Mouse (Mus musculus): Measurements from ENCODE around the gene Scn8a. TPM values are rescaled to one million over a fixed set of nuclear protein-coding genes. Genes with fewer than 3 reads are reported as not detected.

Gene Scn8a
- polyA plus RNA-seq, 1 experiment from 2014 or later: 12.7 TPM

DNA sequence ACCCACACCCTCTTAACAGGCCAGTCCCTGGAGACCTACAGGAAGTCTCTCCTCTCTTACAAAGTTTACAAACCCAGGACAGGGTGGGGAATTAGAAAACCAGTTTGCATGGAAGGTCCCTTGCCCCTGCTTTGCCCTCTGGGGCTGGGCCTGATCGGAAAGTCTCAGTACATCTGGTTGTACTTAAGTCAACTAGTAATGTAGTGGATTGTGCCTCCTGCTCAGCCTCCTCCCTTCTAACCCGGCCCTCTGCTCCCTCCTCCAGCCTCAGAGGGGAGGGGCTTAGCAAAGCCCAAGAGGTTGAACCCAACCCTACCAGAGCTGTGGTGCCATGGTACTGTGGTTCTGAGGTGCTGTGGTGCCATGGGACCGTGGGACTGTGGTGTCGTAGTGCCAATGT lies 212.6 kb downstream of the Scn8a start:
- no peak overlapping the region for H3K9ac ChIP-seq (ENCODE audit: low read length)
- no peaks in the 10 kb centered on the region for H3K9me3 ChIP-seq (ENCODE audit: control insufficient read depth, low read length)
- no peaks in the 10 kb centered on the region for H3K36me3 ChIP-seq (ENCODE audit: control insufficient read depth, insufficient read depth, low read length)
- no peak for ATAC-seq (ENCODE audit: insufficient read depth, low FRiP score, low TSS enrichment)
- peaks cover 23% of the 10 kb centered on the region for H3K4me1 ChIP-seq (ENCODE audit: control insufficient read depth, insufficient read depth, low read length)
- 43% methylated on average over 4 of the region's 4 CpGs for WGBS
- DNase-seq (ENCODE audit: low spot score): no peak
- no peak overlapping the region for H3K4me3 ChIP-seq (ENCODE audit: low read depth, low read length)
- H3K27ac ChIP-seq (ENCODE audit: low read depth, low read length): no peak overlapping the region
- no peaks in the 10 kb centered on the region for H3K27me3 ChIP-seq (ENCODE audit: control insufficient read depth, insufficient read depth, low read length)
- H3K4me2 ChIP-seq (ENCODE audit: low read depth): no peak overlapping the region

DNA sequence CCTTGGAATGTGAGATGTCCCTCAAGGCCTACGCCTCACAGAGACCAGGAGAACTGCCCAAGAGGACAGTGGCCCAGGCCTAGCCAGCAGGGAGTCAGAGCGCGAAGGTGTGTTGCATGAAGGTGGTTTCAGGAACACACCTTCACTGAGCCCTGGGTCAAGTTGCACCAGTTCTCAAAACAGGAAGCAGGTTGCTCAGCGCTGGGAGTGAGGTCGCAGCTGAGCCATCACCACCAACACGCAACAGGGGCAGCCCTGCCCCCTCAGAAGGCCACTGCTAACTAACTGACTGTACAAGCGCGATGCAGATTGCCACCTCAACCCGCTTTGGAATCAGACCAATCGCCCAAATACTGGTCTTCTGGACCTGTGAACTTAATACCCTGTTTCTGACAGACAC lies 214.8 kb downstream of the Scn8a start:
- no peak for ATAC-seq (ENCODE audit: insufficient read depth, low FRiP score, low TSS enrichment)
- Histone ChIP-seq H3K36me3 (ENCODE audit: control insufficient read depth, insufficient read depth, low read length) (no peaks in the 10 kb centered on the region), H3K4me3 (ENCODE audit: low read depth, low read length) (no peak overlapping the region), H3K27ac (ENCODE audit: low read depth, low read length) (no peak overlapping the region), H3K27me3 (ENCODE audit: control insufficient read depth, insufficient read depth, low read length) (no peaks in the 10 kb centered on the region), H3K9ac (ENCODE audit: low read length) (no peak overlapping the region), H3K4me2 (ENCODE audit: low read depth) (no peak overlapping the region), H3K4me1 (ENCODE audit: control insufficient read depth, insufficient read depth, low read length) (peaks cover 16% of the 10 kb centered on the region), H3K9me3 (ENCODE audit: control insufficient read depth, low read length) (no peaks in the 10 kb centered on the region)
- DNase-seq (ENCODE audit: low spot score): no peak
- WGBS: 73% methylated on average over 10 of the region's 10 CpGs

DNA sequence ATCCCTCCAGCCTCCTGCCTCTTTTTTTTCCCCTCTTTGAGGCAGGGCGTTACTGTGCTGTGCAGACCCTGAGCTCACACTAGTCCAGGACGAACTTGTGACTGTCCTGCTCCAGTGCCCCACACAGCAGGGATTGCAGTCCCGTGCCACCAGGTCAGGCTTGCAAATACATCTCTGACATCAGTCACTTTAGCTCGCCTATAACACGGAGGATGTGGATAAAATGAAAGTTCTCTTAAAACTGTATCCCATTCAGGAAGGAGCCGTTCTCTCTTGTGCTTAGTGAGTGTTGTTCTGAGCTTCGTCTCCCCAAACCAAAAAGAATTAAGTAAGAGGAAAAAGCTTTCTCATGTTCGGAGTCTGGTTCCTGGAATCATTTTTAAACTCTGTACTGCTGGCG lies 216.8 kb downstream of the Scn8a start:
- Histone ChIP-seq H3K9me3 (ENCODE audit: control insufficient read depth, low read length) (no peaks in the 10 kb centered on the region), H3K36me3 (ENCODE audit: control insufficient read depth, insufficient read depth, low read length) (no peaks in the 10 kb centered on the region), H3K4me2 (ENCODE audit: low read depth) (no peak overlapping the region), H3K27me3 (ENCODE audit: control insufficient read depth, insufficient read depth, low read length) (no peaks in the 10 kb centered on the region), H3K9ac (ENCODE audit: low read length) (no peak overlapping the region), H3K4me1 (ENCODE audit: control insufficient read depth, insufficient read depth, low read length) (peaks cover 8% of the 10 kb centered on the region), H3K4me3 (ENCODE audit: low read depth, low read length) (no peak overlapping the region), H3K27ac (ENCODE audit: low read depth, low read length) (no peak overlapping the region)
- DNase-seq (ENCODE audit: low spot score) (no peak), ATAC-seq (ENCODE audit: insufficient read depth, low FRiP score, low TSS enrichment) (no peak)
- WGBS: 68% methylated on average over 9 of the region's 9 CpGs

DNA sequence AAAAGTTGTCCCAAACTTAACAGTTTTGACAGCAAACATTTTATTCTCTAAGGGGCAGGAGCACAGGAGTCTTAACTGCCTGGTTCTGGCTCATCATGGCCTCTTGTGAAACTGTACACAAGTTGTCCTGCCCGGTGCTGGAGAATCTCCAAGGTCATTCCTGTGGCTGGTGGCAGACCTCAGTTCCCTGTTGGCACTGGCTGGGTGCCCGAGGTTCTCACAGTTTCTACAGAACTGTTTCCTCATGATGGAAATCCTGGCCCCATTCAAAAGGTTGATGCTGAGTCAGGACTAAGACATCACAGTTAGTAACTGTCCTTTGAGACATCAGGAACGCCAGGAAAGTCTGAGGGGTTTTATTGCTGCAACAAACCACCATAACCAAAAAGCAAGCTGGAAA lies 217.3 kb downstream of the Scn8a start:
- Histone ChIP-seq H3K4me2 (ENCODE audit: low read depth) (no peak overlapping the region), H3K9me3 (ENCODE audit: control insufficient read depth, low read length) (no peaks in the 10 kb centered on the region), H3K4me1 (ENCODE audit: control insufficient read depth, insufficient read depth, low read length) (peaks cover 5% of the 10 kb centered on the region; the same call in 1 of the 2 replicates), H3K27me3 (ENCODE audit: control insufficient read depth, insufficient read depth, low read length) (no peaks in the 10 kb centered on the region), H3K27ac (ENCODE audit: low read depth, low read length) (no peak overlapping the region), H3K9ac (ENCODE audit: low read length) (no peak overlapping the region), H3K4me3 (ENCODE audit: low read depth, low read length) (no peak overlapping the region), H3K36me3 (ENCODE audit: control insufficient read depth, insufficient read depth, low read length) (no peaks in the 10 kb centered on the region)
- 78% methylated on average over 3 of the region's 3 CpGs for WGBS
- DNase-seq (ENCODE audit: low spot score) (no peak), ATAC-seq (ENCODE audit: insufficient read depth, low FRiP score, low TSS enrichment) (no peak)

DNA sequence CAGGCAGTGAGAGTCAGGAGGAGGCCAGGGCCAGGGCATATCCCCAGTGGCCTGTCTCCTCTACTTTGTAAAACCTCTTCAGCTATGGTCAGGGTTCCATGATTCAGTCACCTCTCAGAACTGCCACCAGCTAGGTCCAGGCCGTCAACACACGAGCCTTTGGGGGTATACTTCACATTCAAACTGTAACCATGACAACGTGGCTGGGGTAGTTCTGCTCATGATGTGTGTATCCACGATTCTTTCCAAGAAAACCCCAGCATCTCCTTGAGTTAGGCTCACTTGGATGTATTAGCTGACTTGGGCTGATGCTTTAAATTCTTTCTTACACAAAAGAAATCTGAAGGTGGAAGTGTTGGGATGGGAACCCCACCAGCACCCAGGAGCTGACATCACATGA lies 218.6 kb downstream of the Scn8a start:
- Histone ChIP-seq H3K27ac (ENCODE audit: low read depth, low read length) (no peak overlapping the region), H3K4me2 (ENCODE audit: low read depth) (no peak overlapping the region), H3K4me1 (ENCODE audit: control insufficient read depth, insufficient read depth, low read length) (peaks cover 8% of the 10 kb centered on the region), H3K27me3 (ENCODE audit: control insufficient read depth, insufficient read depth, low read length) (no peaks in the 10 kb centered on the region), H3K36me3 (ENCODE audit: control insufficient read depth, insufficient read depth, low read length) (no peaks in the 10 kb centered on the region), H3K4me3 (ENCODE audit: low read depth, low read length) (no peak overlapping the region), H3K9me3 (ENCODE audit: control insufficient read depth, low read length) (no peaks in the 10 kb centered on the region), H3K9ac (ENCODE audit: low read length) (no peak overlapping the region)
- ATAC-seq (ENCODE audit: insufficient read depth, low FRiP score, low TSS enrichment) (no peak), DNase-seq (ENCODE audit: low spot score) (no peak)
- WGBS: 59% methylated on average over 4 of the region's 4 CpGs

DNA sequence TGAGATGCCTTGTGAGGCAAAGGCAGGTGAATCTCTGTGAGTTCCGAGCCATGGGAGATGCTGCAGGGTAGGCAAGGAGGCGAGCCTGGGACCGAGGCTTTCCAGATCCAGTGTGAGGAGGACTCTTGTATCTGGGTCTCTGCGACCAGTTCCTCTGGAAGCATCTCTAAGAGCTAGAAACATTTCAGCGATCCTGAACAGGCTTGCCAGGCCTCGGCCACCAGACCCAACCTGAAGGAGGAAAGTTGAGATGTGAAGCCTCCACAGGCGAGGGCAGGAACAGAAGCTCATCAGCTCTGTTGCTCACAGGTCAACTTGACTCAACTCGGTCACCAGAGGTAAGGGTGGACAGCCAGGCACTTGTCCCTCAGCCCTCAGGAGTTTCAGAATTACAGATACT lies 221.9 kb downstream of the Scn8a start:
- no peak for ATAC-seq (ENCODE audit: insufficient read depth, low FRiP score, low TSS enrichment)
- no peak for DNase-seq (ENCODE audit: low spot score)
- Histone ChIP-seq H3K27me3 (ENCODE audit: control insufficient read depth, insufficient read depth, low read length) (peaks cover 3% of the 10 kb centered on the region; the same call in 1 of the 2 replicates), H3K9me3 (ENCODE audit: control insufficient read depth, low read length) (no peaks in the 10 kb centered on the region), H3K27ac (ENCODE audit: low read depth, low read length) (no peak overlapping the region), H3K9ac (ENCODE audit: low read length) (no peak overlapping the region), H3K4me1 (ENCODE audit: control insufficient read depth, insufficient read depth, low read length) (peaks cover 21% of the 10 kb centered on the region), H3K4me2 (ENCODE audit: low read depth) (no peak overlapping the region), H3K4me3 (ENCODE audit: low read depth, low read length) (no peak overlapping the region), H3K36me3 (ENCODE audit: control insufficient read depth, insufficient read depth, low read length) (no peaks in the 10 kb centered on the region)
- WGBS: 95% methylated on average over 8 of the region's 8 CpGs

DNA sequence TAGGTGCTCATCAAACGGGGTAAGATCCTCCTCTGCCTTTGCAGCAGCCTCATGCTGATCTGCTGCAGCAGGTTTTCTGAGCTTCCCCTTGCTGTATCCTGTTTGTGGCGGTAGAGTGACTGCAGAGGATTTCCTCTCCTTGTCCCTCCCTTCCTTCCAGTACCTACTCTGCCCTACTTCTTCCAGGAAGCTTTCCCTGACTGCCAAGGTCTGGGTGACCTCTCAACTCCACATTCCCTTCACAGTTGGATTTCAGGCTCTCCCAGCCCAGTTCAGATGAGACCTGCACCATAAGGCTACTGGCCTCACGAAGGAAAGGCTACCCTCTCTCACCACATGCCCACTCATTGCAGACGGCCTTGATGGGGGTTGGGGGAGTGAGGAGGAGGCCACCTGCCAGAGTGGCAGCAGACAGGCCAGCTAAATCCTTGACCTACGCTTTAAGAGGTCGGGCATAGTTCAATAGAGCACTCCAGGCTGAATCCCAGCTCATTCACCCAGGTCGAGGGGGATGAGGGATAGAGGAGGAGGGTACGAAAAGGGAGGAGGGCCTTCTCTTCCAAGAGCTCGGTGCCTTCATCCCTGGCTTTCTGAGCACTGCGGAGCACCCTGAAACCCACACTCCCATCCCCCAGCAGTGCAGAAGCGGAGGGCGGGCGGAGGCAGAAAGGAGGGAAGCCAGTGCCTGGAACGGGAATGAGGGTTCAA lies 222.6 kb downstream of the Scn8a start:
- Histone ChIP-seq H3K9ac (ENCODE audit: low read length) (peak overlapping the region; percentile 29), H3K9me3 (ENCODE audit: control insufficient read depth, low read length) (no peaks in the 10 kb centered on the region), H3K4me3 (ENCODE audit: low read depth, low read length) (no peak overlapping the region), H3K27ac (ENCODE audit: low read depth, low read length) (peak overlapping the region; percentile 86), H3K27me3 (ENCODE audit: control insufficient read depth, insufficient read depth, low read length) (peaks cover 3% of the 10 kb centered on the region; the same call in 1 of the 2 replicates), H3K36me3 (ENCODE audit: control insufficient read depth, insufficient read depth, low read length) (no peaks in the 10 kb centered on the region), H3K4me2 (ENCODE audit: low read depth) (peak overlapping the region; percentile 28; the same call in 1 of the 2 replicates), H3K4me1 (ENCODE audit: control insufficient read depth, insufficient read depth, low read length) (peaks cover 21% of the 10 kb centered on the region)
- WGBS: 17% methylated on average over 14 of the region's 14 CpGs
- DNase-seq (ENCODE audit: low spot score) (no peak), ATAC-seq (ENCODE audit: insufficient read depth, low FRiP score, low TSS enrichment) (peak; percentile 48)

DNA sequence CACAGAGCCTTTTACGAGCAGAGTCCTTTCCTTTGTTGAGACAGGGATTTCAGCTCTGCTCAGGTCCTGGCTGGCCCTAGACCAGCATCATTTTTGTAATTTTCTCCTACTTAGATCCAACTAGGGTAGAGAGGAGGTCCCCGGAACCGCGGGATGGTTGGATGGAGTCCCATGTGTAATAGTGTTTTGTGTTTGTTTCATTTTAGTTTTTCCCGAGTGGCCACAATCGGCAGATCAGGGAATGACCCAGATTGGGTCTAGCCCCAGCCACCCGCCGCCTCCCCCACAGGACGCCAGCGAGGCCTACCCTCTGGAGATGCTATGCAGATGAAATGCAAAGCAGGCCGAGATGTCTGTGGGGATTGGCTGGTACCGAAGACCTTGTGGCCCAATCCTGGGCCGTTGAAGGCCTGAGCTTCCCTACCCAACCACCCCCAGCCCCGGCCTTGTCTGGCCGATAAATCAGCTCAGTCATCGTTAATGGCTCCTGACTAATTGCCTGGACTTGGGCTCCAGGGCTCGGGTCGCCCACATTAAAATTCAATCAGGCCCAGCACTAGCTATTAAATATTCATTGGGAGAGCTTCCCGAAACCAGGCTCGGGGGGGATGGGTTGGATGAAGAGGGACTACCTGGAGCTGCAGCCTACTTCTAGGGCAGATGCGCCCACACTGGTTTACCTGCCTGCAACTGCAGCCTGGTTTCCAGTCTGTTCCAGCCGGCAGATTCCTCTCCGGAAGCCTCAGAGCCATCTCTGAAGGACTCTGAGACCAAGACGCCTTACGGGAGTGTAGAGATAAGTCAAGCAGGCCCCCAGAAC lies 223.4 kb downstream of the Scn8a start:
- peak; percentile 90 for DNase-seq (ENCODE audit: low spot score)
- H3K27me3 ChIP-seq (ENCODE audit: control insufficient read depth, insufficient read depth, low read length): peaks cover 3% of the 10 kb centered on the region; the same call in 1 of the 2 replicates
- H3K27ac ChIP-seq (ENCODE audit: low read depth, low read length): peak overlapping the region; percentile 86
- H3K36me3 ChIP-seq (ENCODE audit: control insufficient read depth, insufficient read depth, low read length): no peaks in the 10 kb centered on the region
- peak overlapping the region; percentile 29 for H3K9ac ChIP-seq (ENCODE audit: low read length)
- ATAC-seq (ENCODE audit: insufficient read depth, low FRiP score, low TSS enrichment): peak; percentile 92
- H3K4me1 ChIP-seq (ENCODE audit: control insufficient read depth, insufficient read depth, low read length): peaks cover 26% of the 10 kb centered on the region
- no peaks in the 10 kb centered on the region for H3K9me3 ChIP-seq (ENCODE audit: control insufficient read depth, low read length)
- WGBS: 5% methylated on average over 25 of the region's 25 CpGs
- no peak overlapping the region for H3K4me3 ChIP-seq (ENCODE audit: low read depth, low read length)
- peak overlapping the region; percentile 28 for H3K4me2 ChIP-seq (ENCODE audit: low read depth)

Data from neural tube, embryonic 11.5 days (tissue).